Mouse (Mus musculus): ENCODE measurements around the gene Arpp21. TPM values are rescaled to one million over a fixed set of nuclear protein-coding genes. Genes with fewer than 3 reads are reported as not detected.

The Arpp21 gene
- total and polyA plus RNA-seq, 3 experiments: 0.99 to 1.3 (median 1.0) TPM

GRCm38 (mm10) chr9:112189394-112189793 lies 46.3 kb downstream of the Arpp21 start:
- Histone ChIP-seq H3K27me3 (ENCODE audit: control insufficient read depth, insufficient read depth, low read length) (no peaks in the 10 kb centered on the region), H3K27ac (no peak overlapping the region), H3K4me1 (ENCODE audit: control insufficient read depth, insufficient read depth, low read length) (no peaks in the 10 kb centered on the region), H3K79me2 (replicated peaks; ENCODE audit: control insufficient read depth, insufficient read depth, low read length) (no peaks in the 10 kb centered on the region), H3K9ac (ENCODE audit: low read depth, low read length) (no peak overlapping the region), H3K4me3 (no peak overlapping the region), H3K36me3 (ENCODE audit: control insufficient read depth, insufficient read depth, low read length) (no peaks in the 10 kb centered on the region)
- TF ChIP-seq POLR2A (IDR thresholded peaks at IDR 0.05; ENCODE audit: insufficient read depth, low read depth, low read length): no peak
- no peak for TF ChIP-seq EP300 (IDR thresholded peaks at IDR 0.05; ENCODE audit: insufficient read depth, low read depth, low read length)
- TF ChIP-seq CTCF (IDR thresholded peaks at IDR 0.05): no peak
- 83% methylated on average over 10 of the region's 10 CpGs for WGBS
- DNase-seq: no peak
- intact Hi-C loops (cut with DNase I): no loop called here

GRCm38 (mm10) chr9:112188358-112188893 lies 47.3 kb downstream of the Arpp21 start:
- 86% methylated on average over 12 of the region's 12 CpGs for WGBS
- H3K4me1 ChIP-seq (ENCODE audit: control insufficient read depth, insufficient read depth, low read length): no peaks in the 10 kb centered on the region
- H3K9ac ChIP-seq (ENCODE audit: low read depth, low read length): no peak overlapping the region
- intact Hi-C loops (cut with DNase I): no loop called here
- no peaks in the 10 kb centered on the region for H3K79me2 ChIP-seq (replicated peaks; ENCODE audit: control insufficient read depth, insufficient read depth, low read length)
- DNase-seq: no peak
- no peak overlapping the region for H3K27ac ChIP-seq
- no peaks in the 10 kb centered on the region for H3K36me3 ChIP-seq (ENCODE audit: control insufficient read depth, insufficient read depth, low read length)
- H3K27me3 ChIP-seq (ENCODE audit: control insufficient read depth, insufficient read depth, low read length): no peaks in the 10 kb centered on the region
- H3K4me3 ChIP-seq: no peak overlapping the region
- TF ChIP-seq EP300 (IDR thresholded peaks at IDR 0.05; ENCODE audit: insufficient read depth, low read depth, low read length) (no peak), CTCF (IDR thresholded peaks at IDR 0.05) (no peak), POLR2A (IDR thresholded peaks at IDR 0.05; ENCODE audit: insufficient read depth, low read depth, low read length) (no peak)

- intact Hi-C loops (cut with DNase I): no loop called here
- H3K27ac ChIP-seq: no peak overlapping the region
- H3K4me3 ChIP-seq: no peak overlapping the region
- no peaks in the 10 kb centered on the region for H3K4me1 ChIP-seq (ENCODE audit: control insufficient read depth, insufficient read depth, low read length)
- H3K36me3 ChIP-seq (ENCODE audit: control insufficient read depth, insufficient read depth, low read length): no peaks in the 10 kb centered on the region
- TF ChIP-seq POLR2A (IDR thresholded peaks at IDR 0.05; ENCODE audit: insufficient read depth, low read depth, low read length): no peak
- WGBS: 79% methylated on average over 14 of the region's 14 CpGs
- H3K9ac ChIP-seq (ENCODE audit: low read depth, low read length): no peak overlapping the region
- no peak for DNase-seq
- H3K27me3 ChIP-seq (ENCODE audit: control insufficient read depth, insufficient read depth, low read length): no peaks in the 10 kb centered on the region
- no peaks in the 10 kb centered on the region for H3K79me2 ChIP-seq (replicated peaks; ENCODE audit: control insufficient read depth, insufficient read depth, low read length)
Measured at GRCm38 (mm10) chr9:112187667-112188066, 48.1 kb downstream of the Arpp21 start.

- no peak overlapping the region for H3K27ac ChIP-seq
- H3K36me3 ChIP-seq (ENCODE audit: control insufficient read depth, insufficient read depth, low read length): no peaks in the 10 kb centered on the region
- no peaks in the 10 kb centered on the region for H3K4me1 ChIP-seq (ENCODE audit: control insufficient read depth, insufficient read depth, low read length)
- H3K4me3 ChIP-seq: no peak overlapping the region
- no peaks in the 10 kb centered on the region for H3K27me3 ChIP-seq (ENCODE audit: control insufficient read depth, insufficient read depth, low read length)
- H3K79me2 ChIP-seq (replicated peaks; ENCODE audit: control insufficient read depth, insufficient read depth, low read length): no peaks in the 10 kb centered on the region
- DNase-seq: no peak
- TF ChIP-seq CTCF (IDR thresholded peaks at IDR 0.05) (no peak), POLR2A (IDR thresholded peaks at IDR 0.05; ENCODE audit: insufficient read depth, low read depth, low read length) (no peak), EP300 (IDR thresholded peaks at IDR 0.05; ENCODE audit: insufficient read depth, low read depth, low read length) (no peak)
- intact Hi-C loops (cut with DNase I): no loop called here
- 25% methylated on average over 14 of the region's 14 CpGs for WGBS
- H3K9ac ChIP-seq (ENCODE audit: low read depth, low read length): no peak overlapping the region
Measured at GRCm38 (mm10) chr9:112186336-112187305, 49.1 kb downstream of the Arpp21 start.

- no peak overlapping the region for H3K9ac ChIP-seq (ENCODE audit: low read depth, low read length)
- H3K79me2 ChIP-seq (replicated peaks; ENCODE audit: control insufficient read depth, insufficient read depth, low read length): no peaks in the 10 kb centered on the region
- TF ChIP-seq POLR2A (IDR thresholded peaks at IDR 0.05; ENCODE audit: insufficient read depth, low read depth, low read length) (no peak), EP300 (IDR thresholded peaks at IDR 0.05; ENCODE audit: insufficient read depth, low read depth, low read length) (no peak), CTCF (IDR thresholded peaks at IDR 0.05) (no peak)
- no peak overlapping the region for H3K27ac ChIP-seq
- no peak overlapping the region for H3K4me3 ChIP-seq
- H3K27me3 ChIP-seq (ENCODE audit: control insufficient read depth, insufficient read depth, low read length): no peaks in the 10 kb centered on the region
- no peak for DNase-seq
- intact Hi-C loops (cut with DNase I): no loop called here
- H3K4me1 ChIP-seq (ENCODE audit: control insufficient read depth, insufficient read depth, low read length): no peaks in the 10 kb centered on the region
- WGBS: 64% methylated on average over 10 of the region's 10 CpGs
- no peaks in the 10 kb centered on the region for H3K36me3 ChIP-seq (ENCODE audit: control insufficient read depth, insufficient read depth, low read length)
Measured at GRCm38 (mm10) chr9:112185746-112186145, 50.0 kb downstream of the Arpp21 start.

- H3K4me3 ChIP-seq: no peak overlapping the region
- no peaks in the 10 kb centered on the region for H3K4me1 ChIP-seq (ENCODE audit: control insufficient read depth, insufficient read depth, low read length)
- no peak overlapping the region for H3K27ac ChIP-seq
- DNase-seq: no peak
- 36% methylated on average over 3 of the region's 3 CpGs for WGBS
- TF ChIP-seq EP300 (IDR thresholded peaks at IDR 0.05; ENCODE audit: insufficient read depth, low read depth, low read length) (no peak), POLR2A (IDR thresholded peaks at IDR 0.05; ENCODE audit: insufficient read depth, low read depth, low read length) (no peak), CTCF (IDR thresholded peaks at IDR 0.05) (no peak)
- H3K9ac ChIP-seq (ENCODE audit: low read depth, low read length): no peak overlapping the region
- H3K79me2 ChIP-seq (replicated peaks; ENCODE audit: control insufficient read depth, insufficient read depth, low read length): no peaks in the 10 kb centered on the region
- peaks cover 4% of the 10 kb centered on the region; the same call in 1 of the 2 replicates for H3K36me3 ChIP-seq (ENCODE audit: control insufficient read depth, insufficient read depth, low read length)
- intact Hi-C loops (cut with DNase I): no loop called here
- H3K27me3 ChIP-seq (ENCODE audit: control insufficient read depth, insufficient read depth, low read length): no peaks in the 10 kb centered on the region
Measured at GRCm38 (mm10) chr9:112182738-112183137, 53.0 kb downstream of the Arpp21 start.

All from heart, adult 2 months (tissue).